Mouse (Mus musculus) hematopoietic stem cell, adult 5-6 weeks (primary cell): ENCODE measurements at regions not wholly inside any gene's neighbourhood (a gene's known extent, or its start where the extent isn't known, plus 50 kb on each side); places are given as distances from the start of the nearest gene placed in this dataset.
A peak's percentile ranks its signal among the peaks of the same experiment; 100 is the strongest.

ENCODE experiments used
- ATAC-seq, 2 experiments: fragments of 125-278 bp in 1 of 2; replicated peaks in 1 of 2; 2 replicates each; pipeline ENCODE4 v1.8.0; 2016 to 2017; ENCODE audit warnings: inconsistent platforms in 2 of 2, mild to moderate bottlenecking in 2 of 2, moderate number of reproducible peaks in 2 of 2, low read depth in 1 of 2, moderate TSS enrichment in 1 of 2; ENCODE audit not compliant: low FRiP score in 2 of 2, poor library complexity in 2 of 2, severe bottlenecking in 2 of 2, insufficient read depth in 1 of 2, low TSS enrichment in 1 of 2

GRCm38 (mm10) chr19:60148313-60148965, 78.1 kb downstream of the Fam204a start:
- no peak for ATAC-seq

- ATAC-seq, result no peak
These were observed 79.9 kb downstream of the Fam204a start for GRCm38 (mm10) chr19:60146451-60147190.

- ATAC-seq, result no peak
These were observed 81.3 kb downstream of the Fam204a start for GRCm38 (mm10) chr19:60145242-60145641.

- peak; percentile 90 to 93 for ATAC-seq
These were observed 82.0 kb downstream of the Fam204a start for GRCm38 (mm10) chr19:60144336-60144989.

DNA sequence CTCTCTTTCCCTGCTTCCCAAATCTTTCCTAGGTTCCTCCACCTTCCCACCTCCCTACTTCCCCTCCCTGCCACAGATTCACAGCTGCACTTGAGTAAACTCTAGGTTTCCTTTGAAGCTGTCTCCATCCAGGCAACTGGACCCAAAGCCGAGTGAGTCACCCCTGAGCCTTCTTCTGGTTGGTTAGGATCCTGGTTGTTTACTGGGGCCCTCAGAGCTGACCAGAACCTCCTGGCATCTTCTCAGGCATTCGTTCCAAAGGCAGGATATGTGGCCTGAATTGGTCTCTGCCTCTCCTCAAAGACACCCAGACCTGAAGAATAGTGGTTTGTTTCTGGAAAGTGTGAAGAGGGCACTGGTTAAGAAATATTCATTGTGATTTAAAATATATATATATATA, 87.6 kb downstream of the Fam204a start:
- ATAC-seq, result no peak

GRCm38 (mm10) chr19:60136491-60136890, 90.0 kb downstream of the Fam204a start:
- ATAC-seq, result no peak

GRCm38 (mm10) chr19:60134447-60135328, 91.8 kb downstream of the Fam204a start:
- ATAC-seq, result no peak

- ATAC-seq, result no peak
These were observed 96.9 kb downstream of the Fam204a start for GRCm38 (mm10) chr19:60129635-60130034.

DNA sequence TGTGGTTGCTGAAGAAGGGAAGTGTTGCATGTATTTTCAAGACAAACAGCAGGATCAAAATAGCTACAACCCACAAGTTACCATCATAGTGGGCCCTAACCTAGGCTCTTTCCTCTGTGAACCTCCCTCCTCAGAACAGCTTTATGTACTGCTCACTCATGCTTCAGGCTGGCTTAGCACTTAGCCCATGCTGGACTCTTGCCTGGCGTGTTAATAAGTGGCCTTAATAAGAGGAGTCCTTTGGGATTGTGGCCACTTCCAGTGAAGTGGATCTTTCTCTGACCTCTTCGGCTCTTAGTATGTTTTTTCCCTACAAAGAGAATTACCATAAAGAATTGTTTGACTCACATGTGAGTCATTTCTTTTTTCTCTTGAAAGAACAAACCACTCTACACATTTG, 101.9 kb downstream of the Fam204a start:
- ATAC-seq, result no peak

DNA sequence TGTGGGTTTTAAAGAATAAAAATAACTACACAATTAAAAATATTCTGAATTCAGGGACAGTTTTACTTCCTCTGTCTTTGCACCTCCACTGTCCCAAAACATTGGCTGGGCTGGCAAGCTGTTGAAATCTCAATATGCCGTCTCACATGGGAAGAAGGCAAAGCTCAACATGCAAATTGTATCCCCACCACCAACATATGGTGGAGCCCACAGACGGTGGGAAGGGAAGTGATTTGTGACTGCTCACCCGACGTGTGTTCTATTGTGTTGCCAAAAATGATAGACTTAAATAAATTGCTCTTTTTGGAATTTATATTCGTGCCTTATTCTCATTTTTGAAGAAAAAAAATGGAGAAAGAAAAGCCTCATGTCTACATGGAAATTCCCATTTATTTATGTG, 105.6 kb downstream of the Fam204a start:
- no peak for ATAC-seq

DNA sequence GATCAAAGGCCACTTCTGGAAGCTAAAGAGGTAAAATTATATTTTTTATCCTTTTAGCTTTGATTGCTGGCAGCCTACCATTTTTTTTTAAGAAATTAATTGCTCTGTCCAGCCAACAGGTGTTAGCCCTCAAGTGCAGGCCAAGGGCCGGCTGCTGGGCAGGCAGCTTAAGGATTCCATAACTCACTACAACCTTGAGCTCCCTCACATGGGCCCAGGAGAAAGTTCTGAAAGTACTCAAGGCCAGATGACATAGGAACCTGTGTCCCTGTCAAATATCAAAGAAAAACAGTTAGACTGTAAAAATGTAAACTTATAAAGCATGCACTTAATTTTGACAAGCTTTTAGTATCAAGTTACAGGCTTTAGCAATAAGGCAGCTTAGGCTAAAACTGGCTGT, 107.5 kb downstream of the Fam204a start:
- ATAC-seq, result no peak

GRCm38 (mm10) chr19:60113666-60114388, 112.7 kb downstream of the Fam204a start:
- no peak for ATAC-seq

GRCm38 (mm10) chr19:60110278-60110677, 116.2 kb downstream of the Fam204a start:
- no peak for ATAC-seq

DNA sequence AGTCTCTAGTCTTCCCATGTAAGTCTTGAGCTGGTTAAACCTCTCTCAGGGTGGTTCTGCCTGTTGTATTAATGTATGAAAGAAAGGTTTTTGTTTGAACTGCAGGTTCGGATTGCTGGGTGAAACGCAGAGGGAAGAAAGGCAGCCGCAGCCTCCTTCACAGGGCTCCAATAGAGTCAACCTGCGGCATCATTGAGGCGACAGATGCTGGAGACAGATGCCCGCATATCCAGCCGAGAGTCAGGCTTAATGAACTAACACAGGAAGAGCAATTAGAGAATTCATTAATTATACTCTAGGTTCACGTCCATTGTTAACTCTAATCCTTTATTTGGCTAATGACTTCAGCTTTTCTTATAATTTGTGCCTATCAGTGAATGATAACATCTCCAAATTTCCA, 117.0 kb downstream of the Fam204a start:
- ATAC-seq, result no peak

DNA sequence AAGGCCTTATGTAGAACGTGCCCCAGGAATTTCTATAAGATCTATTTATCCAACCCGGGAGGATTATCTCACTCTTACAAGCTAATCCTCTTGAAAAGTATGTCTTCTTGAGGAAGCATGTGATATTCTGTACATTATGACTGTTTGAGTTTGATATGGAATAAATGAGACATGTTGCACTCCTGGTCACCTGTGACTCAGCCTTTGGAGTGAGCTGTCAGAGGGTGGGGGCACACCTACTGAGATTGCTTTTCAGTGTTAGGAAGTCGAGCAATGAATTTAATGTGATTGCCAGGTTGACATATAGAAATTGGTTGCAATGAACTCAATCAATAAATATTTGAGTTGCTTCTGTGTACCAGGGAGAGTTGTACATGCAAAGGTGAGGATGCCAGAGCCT, 128.6 kb downstream of the Fam204a start:
- ATAC-seq, result no peak

DNA sequence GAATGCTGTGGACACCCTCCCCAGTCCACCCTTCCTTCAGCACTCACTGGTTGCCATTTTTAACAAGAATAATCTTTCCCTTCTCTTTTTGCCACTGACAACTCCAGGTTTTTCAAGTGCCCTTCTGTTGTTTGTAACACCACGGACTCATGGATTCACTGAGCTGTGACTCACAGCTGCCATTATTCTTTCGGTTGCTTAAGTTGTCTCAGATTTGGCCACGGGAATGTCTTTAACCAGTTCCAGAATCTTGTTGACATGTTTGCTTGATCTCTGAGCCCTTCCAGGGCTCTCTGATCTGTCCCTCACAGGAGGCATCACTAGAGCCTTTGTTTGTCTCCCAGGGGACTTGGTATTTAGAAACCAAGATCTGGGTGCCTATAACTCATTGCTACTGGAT, 131.5 kb upstream of the Rab11fip2 start:
- no peak for ATAC-seq

DNA sequence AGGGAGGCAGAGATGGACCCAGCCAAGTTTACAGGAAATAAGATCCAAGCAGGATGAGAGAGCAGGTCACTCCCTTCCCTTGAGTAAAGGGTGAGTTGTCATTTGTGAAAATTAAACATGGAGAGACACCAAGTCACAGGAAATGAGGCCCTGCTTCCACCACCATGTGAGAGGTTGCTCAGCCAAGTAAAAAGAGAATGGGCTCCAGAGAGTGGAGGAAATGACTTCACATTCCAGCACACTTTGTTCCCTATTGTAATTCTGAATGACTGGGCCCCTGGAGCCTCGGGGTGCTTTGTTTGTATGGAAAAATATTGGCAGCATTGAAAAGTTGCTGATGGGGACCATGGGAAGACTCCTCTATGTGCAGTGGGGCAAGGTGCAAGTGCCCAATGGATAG, 129.9 kb upstream of the Rab11fip2 start:
- no peak for ATAC-seq
